8 mouse cellular contexts compared by ENCODE assay signal in genomic region chr13:20306180-20307177, GRCm38 (mm10).
A peak's percentile ranks its signal among the peaks of the same experiment; 100 is the strongest.
DNase-seq lines count a peak whose midpoint lies in the region.

No protein-coding gene starts in this region.

- DNase-seq in cerebellum, adult 8-10 months = peak; percentile 19
- DNase-seq in cerebellum, adult 11 months = no peak
- DNase-seq in 416B (ENCODE audit: low read depth) = peak; percentile 87
- DNase-seq in frontal cortex, adult 2 months (ENCODE audit: extremely low spot score in 1 of 2, low spot score in 1 of 2) = peak; percentile 76 to 77
- peak; percentile 65 to 78 for DNase-seq in left cerebral cortex, adult 9 months (ENCODE audit: low spot score in 2 of 2)
- DNase-seq in kidney, adult 11 months = no peak
- DNase-seq in lung, adult 18-20 months = no peak
- DNase-seq in adrenal gland, postnatal 25 days = no peak

Comparison
In these comparisons a context has a peak if more than half of its experiments do, and no peak if none do; other contexts are left out.
1. DNase-seq: peak in cerebellum, adult 8-10 months (single experiment), 416B (single experiment), frontal cortex, adult 2 months (2 of 2) and left cerebral cortex, adult 9 months (2 of 2); none in cerebellum, adult 11 months (single experiment), kidney, adult 11 months (single experiment), lung, adult 18-20 months (0 of 2) and adrenal gland, postnatal 25 days (single experiment).